Mouse (Mus musculus) frontal cortex, postnatal 14 days (tissue): ENCODE measurements around the gene Rpp40.

Experiments
- DNase-seq, 2 experiments: peaks; one replicate each; pipeline ENCODE4 v3.0.0; 2022; ENCODE audit warnings: low spot score in 2 of 2

Rpp40 gene

DNA sequence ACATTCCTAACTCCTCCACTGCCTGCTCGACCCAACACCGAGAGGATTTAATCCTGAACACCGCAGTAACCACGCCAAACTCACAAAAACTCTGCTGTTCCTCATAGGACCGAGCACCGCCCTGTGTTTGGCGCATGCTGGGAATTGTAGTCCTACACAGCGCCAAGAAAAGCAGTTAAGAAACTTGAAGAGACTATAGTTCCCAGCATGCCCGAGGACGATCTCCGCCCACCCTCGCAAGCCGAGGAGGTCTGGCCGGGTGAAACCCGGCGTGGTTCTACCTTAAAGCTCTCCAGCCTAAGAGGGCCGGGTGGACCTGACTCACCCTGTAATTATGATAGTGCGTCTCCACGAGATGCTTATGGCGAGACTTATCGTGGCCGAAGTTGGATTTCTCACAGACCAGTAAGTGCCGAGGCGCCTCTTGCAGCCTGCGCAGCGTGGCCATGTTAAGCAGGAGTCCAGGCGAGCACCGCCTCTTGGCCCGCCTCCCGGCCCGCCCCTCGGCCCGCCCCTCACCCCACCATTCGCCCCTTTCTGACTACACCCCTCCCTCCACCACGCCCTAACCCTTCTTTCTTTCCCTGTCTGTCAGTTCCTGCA, at the start of gene Rpp40:
TSS of gene Rpp40 (minus strand) at position 481 of the 603 bp plus-strand sequence.
- peak; percentile 88 for DNase-seq

DNA sequence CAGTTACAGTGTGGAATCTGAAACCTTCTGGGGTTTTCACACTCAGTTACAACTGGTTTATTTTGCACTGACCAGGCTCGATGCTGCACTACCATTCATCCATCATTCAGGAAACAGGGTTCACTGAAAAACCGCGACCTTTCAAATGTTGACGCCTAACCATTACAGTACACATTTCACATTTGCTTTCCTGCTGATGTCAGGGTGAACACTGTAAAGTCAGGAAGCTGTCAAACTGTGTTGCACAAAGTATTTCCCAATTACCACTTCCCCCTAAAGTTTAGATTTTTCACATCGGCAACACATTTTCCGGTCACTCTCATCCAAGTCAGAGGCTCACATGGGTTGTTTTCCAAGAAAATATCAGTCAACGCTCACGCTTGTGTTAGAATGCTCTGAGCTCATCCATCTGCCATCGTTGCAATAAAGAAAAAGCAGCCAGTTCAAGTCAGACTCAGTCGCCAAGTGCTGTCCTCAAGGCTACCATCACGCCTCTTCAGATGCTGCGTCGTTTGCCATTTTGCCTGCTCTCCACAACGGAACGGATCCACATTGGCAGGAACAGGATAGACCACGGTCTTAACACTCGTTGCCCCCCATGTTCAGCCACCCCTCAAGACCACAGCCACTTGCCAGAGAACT, 43.8 kb upstream of the Rpp40 start:
- DNase-seq = no peak

DNA sequence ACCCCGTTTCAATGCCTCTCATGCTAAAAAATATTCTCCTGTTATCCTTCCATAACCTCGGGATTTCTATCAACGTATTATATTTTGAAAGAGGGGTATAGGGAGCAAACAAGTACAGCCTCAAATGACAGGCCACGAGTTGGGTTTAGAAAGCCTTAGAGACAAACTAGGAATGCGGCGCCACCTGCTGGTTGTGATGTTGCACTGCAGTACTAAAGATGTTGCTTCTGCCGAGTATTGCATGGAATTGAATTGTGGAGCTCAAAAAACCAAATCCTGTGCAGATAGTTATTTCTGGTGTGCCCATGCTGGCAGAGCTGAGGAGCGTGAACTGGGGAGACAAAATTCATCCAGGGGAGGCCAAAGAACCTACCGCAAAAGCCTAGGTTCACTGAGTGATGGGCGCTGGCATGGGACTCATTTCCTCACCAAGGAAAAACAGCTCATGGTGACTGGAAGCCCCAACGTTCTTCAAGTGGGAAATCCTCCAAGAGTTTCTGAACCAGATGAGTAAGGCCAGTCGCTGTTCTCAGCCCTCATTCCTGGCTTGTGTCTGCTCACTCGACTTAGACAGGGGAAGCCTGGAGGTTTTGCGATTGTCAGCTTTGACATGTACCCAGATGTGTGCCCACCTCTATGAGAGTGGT, 41.3 kb upstream of the Rpp40 start:
- peak; percentile 39 to 79 for DNase-seq

DNA sequence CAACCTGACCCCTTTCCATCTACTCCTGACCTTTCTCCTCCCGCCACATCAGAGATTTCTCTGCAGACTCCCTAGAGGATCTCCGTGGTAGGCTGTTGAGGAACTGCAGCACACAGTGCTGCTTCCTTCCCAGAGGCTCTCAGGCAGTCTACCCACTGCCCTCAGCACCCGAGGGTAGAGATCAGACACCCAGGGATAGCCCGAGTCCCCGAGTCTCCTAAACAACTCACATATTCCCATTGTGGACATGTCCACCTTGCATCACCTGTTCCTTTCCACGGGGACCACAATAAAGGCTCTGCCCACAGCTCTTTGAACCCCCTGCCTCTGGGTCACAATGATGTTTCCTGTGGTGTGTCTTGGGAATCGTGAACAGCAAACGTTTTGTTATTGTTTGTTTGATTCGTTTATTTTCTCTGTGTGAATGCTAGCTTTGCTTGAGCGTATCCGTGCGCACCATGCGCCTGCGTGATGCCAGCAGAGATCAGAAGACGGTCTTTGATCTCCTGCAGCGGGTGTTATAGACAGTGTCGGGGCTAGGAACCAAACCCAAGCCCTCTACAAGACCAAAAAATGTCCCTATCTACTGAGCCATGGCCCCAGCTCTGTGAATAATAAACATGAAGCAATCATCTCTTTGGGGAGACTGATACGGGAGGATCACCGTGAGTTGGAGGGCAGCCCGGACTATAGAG, 40.6 kb upstream of the Rpp40 start:
- no peak for DNase-seq

DNA sequence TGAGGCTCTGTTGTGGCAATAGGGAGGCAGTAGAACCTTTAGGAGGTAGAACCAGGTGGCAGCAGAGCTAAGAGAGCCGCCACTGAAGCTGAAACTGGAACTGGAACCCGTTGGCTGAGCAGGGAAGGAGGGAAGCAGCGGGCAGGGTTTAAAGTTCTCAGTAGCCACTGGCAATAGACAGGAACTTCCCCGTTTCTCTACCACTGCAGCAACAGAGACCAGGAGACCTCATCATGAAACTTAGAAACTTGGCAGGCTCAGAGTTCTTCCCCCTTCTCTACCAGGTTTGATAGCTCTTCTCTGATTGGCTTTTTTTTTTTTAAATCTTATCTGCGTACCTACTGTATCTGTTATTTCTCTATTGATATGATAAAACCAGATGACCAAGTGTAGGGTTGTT, 34.8 kb upstream of the Rpp40 start:
- DNase-seq = no peak

GRCm38 (mm10) chr13:35939871-35940665, 33.9 kb upstream of the Rpp40 start:
- DNase-seq = no peak

DNA sequence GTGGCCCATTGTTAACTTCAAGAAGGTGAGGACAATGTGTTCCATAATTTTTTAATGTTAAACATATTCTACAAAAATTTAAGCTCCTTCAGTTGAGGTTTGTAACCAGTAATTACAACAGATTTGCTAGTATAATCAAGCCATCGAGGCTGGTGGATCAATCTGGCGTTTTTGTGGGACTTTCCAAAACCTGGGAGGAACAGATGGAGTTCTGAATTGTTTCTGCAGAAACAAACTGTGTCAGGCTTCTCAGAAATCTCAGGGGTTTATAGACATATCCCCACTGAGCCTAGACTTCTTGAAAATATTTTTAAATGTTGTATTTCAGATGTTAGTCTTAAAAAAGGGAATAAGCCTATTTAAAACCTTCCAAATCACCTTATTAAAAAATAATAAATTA, 31.8 kb upstream of the Rpp40 start:
- DNase-seq = no peak

GRCm38 (mm10) chr13:35911476-35911875, 5.3 kb upstream of the Rpp40 start:
- DNase-seq = no peak

DNA sequence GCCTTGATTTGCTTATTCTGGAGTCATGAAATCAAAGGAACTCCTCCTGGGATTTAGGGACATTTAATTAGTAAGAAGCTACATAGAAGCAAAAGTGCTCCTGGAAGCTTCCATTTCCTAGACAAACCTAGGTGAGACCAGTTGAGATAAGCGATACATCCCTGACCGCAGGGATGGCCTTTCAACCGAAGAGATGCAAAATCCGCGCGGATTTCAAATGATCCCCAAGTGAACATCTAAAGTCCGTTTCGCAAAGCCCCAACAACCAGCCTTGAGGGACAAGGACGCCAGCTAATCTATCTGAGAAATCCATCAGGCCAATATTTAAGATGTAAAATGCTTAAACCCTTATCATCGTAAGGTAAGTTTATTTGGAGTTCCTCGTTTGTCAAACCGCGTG, 781 bp downstream of the Rpp40 start:
- no peak for DNase-seq

- no peak for DNase-seq
Observed at GRCm38 (mm10) chr13:35892866-35893265, 13.3 kb downstream of the Rpp40 start.

GRCm38 (mm10) chr13:35886121-35886725, 19.9 kb downstream of the Rpp40 start:
- DNase-seq = no peak

- no peak for DNase-seq
Observed at GRCm38 (mm10) chr13:35880555-35881046, 25.6 kb downstream of the Rpp40 start.

DNA sequence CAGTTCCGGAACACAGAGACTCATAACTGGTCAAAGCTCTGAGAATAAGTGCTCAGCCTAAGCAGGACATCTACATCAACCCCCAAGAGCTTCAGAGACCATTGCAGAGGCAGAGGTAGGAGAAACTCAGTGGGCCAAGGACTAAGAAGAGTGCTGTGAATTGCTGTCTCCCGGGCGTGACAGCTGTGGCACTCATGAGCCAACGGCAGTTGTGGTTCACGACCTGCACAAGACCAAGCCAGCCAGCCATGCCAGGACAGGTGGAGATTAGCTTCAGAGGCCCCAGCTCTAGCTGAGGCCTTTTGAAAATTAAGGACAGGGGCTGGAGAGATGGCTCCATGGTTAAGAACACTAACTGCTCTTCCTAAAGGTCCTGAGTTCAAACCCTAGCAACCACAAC, 26.6 kb downstream of the Rpp40 start:
- DNase-seq = no peak

- DNase-seq = no peak
Observed at GRCm38 (mm10) chr13:35879068-35879467, 27.1 kb downstream of the Rpp40 start.

- DNase-seq = no peak
Observed at GRCm38 (mm10) chr13:35878282-35878681, 27.9 kb downstream of the Rpp40 start.

DNA sequence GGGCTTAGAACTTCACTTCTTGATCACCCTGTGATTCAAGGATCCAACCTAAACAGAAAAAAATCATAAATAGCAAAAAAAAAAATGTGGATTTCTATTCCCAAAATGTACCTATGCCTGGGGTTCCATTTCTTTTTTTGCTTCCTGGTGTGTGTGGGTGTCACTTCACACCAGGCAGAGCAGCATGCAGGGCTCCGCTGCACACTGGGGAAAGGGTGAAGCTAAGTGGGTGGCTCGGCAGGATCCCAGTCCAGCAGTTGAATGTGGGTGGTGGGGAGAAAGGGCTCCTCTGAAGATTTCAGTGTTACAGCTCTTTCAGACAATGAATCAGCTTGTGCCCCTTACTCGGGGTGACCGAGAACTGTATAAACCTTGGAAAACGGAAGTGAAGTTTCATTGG, 30.8 kb downstream of the Rpp40 start:
- no peak for DNase-seq

GRCm38 (mm10) chr13:35871107-35871506, 35.1 kb downstream of the Rpp40 start:
- no peak for DNase-seq

DNA sequence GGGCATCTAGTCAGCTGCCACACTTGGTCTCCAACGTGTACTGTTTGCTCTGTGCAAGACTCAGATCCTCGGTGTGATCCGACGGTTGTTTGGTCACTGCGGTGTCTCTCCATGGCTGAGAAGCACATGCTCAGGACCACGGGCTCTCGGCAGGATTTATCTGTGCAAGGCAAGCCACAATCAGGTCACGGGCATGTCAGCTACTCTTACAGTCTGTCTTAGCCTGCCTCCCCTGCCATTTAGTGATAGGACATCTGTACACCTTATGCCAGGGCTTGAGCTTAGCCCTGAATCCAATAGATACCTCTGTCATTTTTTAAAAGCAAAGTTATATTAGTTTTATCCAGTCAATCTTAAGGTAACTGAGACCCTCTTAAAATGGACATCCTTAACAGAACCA, 35.5 kb downstream of the Rpp40 start:
- no peak for DNase-seq

DNA sequence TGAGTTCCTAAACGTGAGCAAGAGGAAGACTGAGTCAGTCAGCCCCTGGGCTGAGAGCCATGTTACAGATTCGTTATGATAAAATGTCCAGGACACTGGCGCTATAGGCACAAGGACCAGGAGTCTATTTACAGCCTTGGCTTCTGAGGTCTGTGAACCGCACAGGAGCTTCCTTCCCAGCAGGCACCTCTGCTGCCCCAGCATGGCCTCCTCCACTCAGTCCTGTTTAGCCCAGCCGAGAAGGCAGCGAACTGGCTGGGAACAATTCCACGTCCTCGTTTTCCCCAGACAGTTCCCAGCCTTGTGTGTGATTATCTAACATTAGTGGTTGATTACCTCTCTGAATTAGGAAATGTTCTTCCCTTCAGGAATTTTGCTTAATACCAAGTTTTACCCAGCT, 45.2 kb downstream of the Rpp40 start:
- no peak for DNase-seq

- DNase-seq = no peak
Observed at GRCm38 (mm10) chr13:35857486-35857885, 48.7 kb downstream of the Rpp40 start.

DNA sequence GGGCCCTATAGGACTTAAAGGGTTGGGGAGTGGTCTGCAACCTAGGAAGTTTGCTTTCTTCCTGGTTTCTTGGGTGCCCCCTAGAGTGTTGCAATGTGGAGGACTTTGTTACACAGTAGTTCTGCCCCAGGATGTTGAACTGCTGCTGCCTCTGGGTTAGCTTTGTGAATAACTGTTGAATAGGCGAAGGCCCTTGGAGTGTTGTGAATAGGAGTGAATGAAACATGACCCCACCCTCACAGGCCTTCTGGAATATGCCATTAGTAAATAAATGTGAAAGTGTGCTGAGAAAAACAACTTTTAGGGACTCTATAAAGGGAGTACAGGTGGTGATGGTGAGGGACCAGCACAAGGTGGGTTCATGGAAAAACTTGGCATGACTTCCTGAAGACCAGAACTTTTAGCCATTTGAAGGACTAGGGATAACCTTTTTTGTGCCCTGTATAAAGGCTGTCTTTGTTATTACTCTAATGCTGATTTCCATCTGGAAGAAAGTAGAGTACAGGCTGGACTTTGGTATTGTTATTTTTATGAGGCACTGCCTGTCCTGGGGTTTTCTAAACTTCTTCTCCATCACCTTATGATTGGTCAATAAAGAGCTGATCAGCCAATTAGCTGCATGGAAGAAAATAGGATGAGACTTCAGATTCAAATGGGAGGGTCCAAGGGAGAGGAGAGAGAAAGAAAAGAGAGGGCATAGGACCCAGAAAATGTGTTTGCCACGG, 53.1 kb downstream of the Rpp40 start:
- no peak for DNase-seq
